Mouse (Mus musculus) liver, postnatal 0 days (tissue): Measurements from ENCODE around the gene Gfpt2. TPM values are rescaled to one million over a fixed set of nuclear protein-coding genes. Genes with fewer than 3 reads are reported as not detected.
"Not testable (repeated sequence)": the region's sequence is repeated elsewhere in the genome, so short reads cannot be mapped to it uniquely, and the experiment has no call there.

Experiments
- ATAC-seq: fragments of 200-750 bp; cut with Nextera tagmentation; 2 replicates; pipeline ENCODE4 v1.8.0; 2017; ENCODE audit warnings: mild to moderate bottlenecking, moderate library complexity
- DNase-seq: peaks from one replicate; pipeline ENCODE4 v3.0.0-alpha.2; 2016
- H3K27ac ChIP-seq: fragments of 300-500 bp; sonication (generic); 2 replicates; pipeline ENCODE4 v1.5.1; 2014; ENCODE audit warnings: antibody characterized with exemption, moderate library complexity, mild to moderate bottlenecking, low read depth
- H3K27me3 ChIP-seq: fragments of 300-500 bp; sonication (generic); 2 replicates; pipeline ENCODE4 v1.6.1; 2014; ENCODE audit warnings: low read length, control low read depth, mixed read lengths; ENCODE audit not compliant: insufficient read depth
- H3K36me3 ChIP-seq: fragments of 300-500 bp; sonication (generic); replicated peaks from 2 replicates; pipeline ENCODE4 v1.6.1; 2014; ENCODE audit warnings: mild to moderate bottlenecking, control low read depth, low read length, moderate library complexity, mixed read lengths; ENCODE audit not compliant: insufficient read depth
- H3K4me1 ChIP-seq: fragments of 300-500 bp; sonication (generic); 2 replicates; pipeline ENCODE4 v1.6.1; 2014; ENCODE audit warnings: antibody characterized with exemption, mild to moderate bottlenecking, control low read depth; ENCODE audit not compliant: insufficient read depth
- H3K4me2 ChIP-seq: fragments of 300-500 bp; sonication (generic); 2 replicates; pipeline ENCODE4 v1.6.1; 2014; ENCODE audit warnings: low read depth, mild to moderate bottlenecking, low read length, moderate library complexity, mixed read lengths
- H3K4me3 ChIP-seq: fragments of 300-500 bp; sonication (generic); 2 replicates; pipeline ENCODE4 v1.5.1; 2014; ENCODE audit warnings: low read depth, low read length
- H3K9ac ChIP-seq: fragments of 300-500 bp; sonication (generic); replicated peaks from 2 replicates; pipeline ENCODE4 v1.6.1; 2014; ENCODE audit warnings: mild to moderate bottlenecking, moderate library complexity
- H3K9me3 ChIP-seq: fragments of 300-500 bp; sonication (generic); 2 replicates; pipeline ENCODE4 v1.6.1; 2016; ENCODE audit warnings: mild to moderate bottlenecking, control low read depth, low read length, mixed read lengths
- CTCF ChIP-seq: sonication (generic); IDR thresholded peaks from 2 replicates; pipeline ENCODE4 v1.5.1; 2016; ENCODE audit warnings: antibody characterized with exemption, low read depth
- EP300 ChIP-seq: IDR thresholded peaks from 2 replicates; pipeline ENCODE4 v1.6.1; 2016; ENCODE audit warnings: antibody characterized with exemption, low read depth, mild to moderate bottlenecking
- WGBS: fragments of 180-500 bp; shearing (Covaris S2); extraction: QIAGEN DNeasy Blood & Tissue Kit; methylation state at CpG from one replicate; pipeline ENCODE4 v1.1.7; 2014; ENCODE audit not compliant: insufficient replicate concordance; 5-methylcytosine and 5-hydroxymethylcytosine counted together
- polyA plus RNA-seq: library from polyadenylated mRNA; unstranded; fragments of >200 nt; fragmentation: Nextera tagmentation; extraction: Ambion mirVana; gene quantifications from 2 replicates; pipeline ENCODE4 v1.2.1, GENCODE M21; 2015

Gfpt2 gene
- polyA plus RNA-seq, 1 experiment from 2014 or later: 0.81 TPM

- no peak overlapping the region for H3K27ac ChIP-seq
- TF ChIP-seq CTCF: no peak
- no peak for TF ChIP-seq EP300
- 57% methylated on average over 3 of the region's 3 CpGs for WGBS
- no peak overlapping the region for H3K4me3 ChIP-seq
- no peaks in the 10 kb centered on the region for H3K4me1 ChIP-seq
- ATAC-seq: no peak
- H3K9ac ChIP-seq: no peak overlapping the region
- H3K27me3 ChIP-seq: no peaks in the 10 kb centered on the region
- H3K9me3 ChIP-seq: no peaks in the 10 kb centered on the region
- H3K4me2 ChIP-seq: no peak overlapping the region
- no peak for DNase-seq
- H3K36me3 ChIP-seq: no peaks in the 10 kb centered on the region
These were observed 12.2 kb downstream of the Gfpt2 start for GRCm38 (mm10) chr11:49806218-49806617.

- Histone ChIP-seq H3K36me3 (no peaks in the 10 kb centered on the region), H3K4me1 (peaks cover 2% of the 10 kb centered on the region; the same call in 1 of the 2 replicates), H3K4me3 (no peak overlapping the region), H3K4me2 (no peak overlapping the region), H3K9ac (no peak overlapping the region), H3K9me3 (no peaks in the 10 kb centered on the region), H3K27me3 (no peaks in the 10 kb centered on the region), H3K27ac (no peak overlapping the region)
- DNase-seq (no peak), ATAC-seq (no peak)
- TF ChIP-seq EP300 (no peak), CTCF (no peak)
- WGBS: 91% methylated on average over 9 of the region's 9 CpGs
These were observed 15.0 kb downstream of the Gfpt2 start for GRCm38 (mm10) chr11:49808946-49809345.

GRCm38 (mm10) chr11:49810696-49811095 lies 16.7 kb downstream of the Gfpt2 start:
- not testable (repeated sequence) for H3K4me2 ChIP-seq, H3K27me3 ChIP-seq, H3K4me1 ChIP-seq, ATAC-seq, H3K9ac ChIP-seq, H3K27ac ChIP-seq, H3K4me3 ChIP-seq, H3K9me3 ChIP-seq, H3K36me3 ChIP-seq, DNase-seq
- 59% methylated on average over 7 of the region's 7 CpGs for WGBS

GRCm38 (mm10) chr11:49811099-49811541 lies 17.1 kb downstream of the Gfpt2 start:
- Histone ChIP-seq H3K4me1 (peaks cover 2% of the 10 kb centered on the region; the same call in 1 of the 2 replicates), H3K4me2 (no peak overlapping the region), H3K9me3 (no peaks in the 10 kb centered on the region), H3K27me3 (no peaks in the 10 kb centered on the region), H3K27ac (no peak overlapping the region), H3K9ac (no peak overlapping the region), H3K36me3 (no peaks in the 10 kb centered on the region), H3K4me3 (no peak overlapping the region)
- DNase-seq: peak; percentile 31
- TF ChIP-seq EP300: peak; percentile 50; the same call in 1 of the 2 replicates
- TF ChIP-seq CTCF: no peak
- 41% methylated on average over 8 of the region's 8 CpGs for WGBS
- ATAC-seq: peak; percentile 84

GRCm38 (mm10) chr11:49811879-49812278 lies 17.9 kb downstream of the Gfpt2 start:
- DNase-seq (no peak), ATAC-seq (peak; percentile 57)
- Histone ChIP-seq H3K4me2 (0 out of 2 replicates have a peak overlapping the region, but pooled peaks have one; percentile 13), H3K27me3 (no peaks in the 10 kb centered on the region), H3K9ac (no peak overlapping the region), H3K4me3 (no peak overlapping the region), H3K27ac (peak overlapping the region; percentile 16; the same call in 1 of the 2 replicates), H3K36me3 (no peaks in the 10 kb centered on the region), H3K9me3 (no peaks in the 10 kb centered on the region), H3K4me1 (peaks cover 2% of the 10 kb centered on the region; the same call in 1 of the 2 replicates)
- WGBS: 47% methylated on average over 8 of the region's 8 CpGs
- TF ChIP-seq CTCF (no peak), EP300 (peak; percentile 34; the same call in 1 of the 2 replicates)

- 83% methylated on average over 15 of the region's 15 CpGs for WGBS
- no peaks in the 10 kb centered on the region for H3K27me3 ChIP-seq
These were observed 25.0 kb downstream of the Gfpt2 start for GRCm38 (mm10) chr11:49818869-49819566.

More at GRCm38 (mm10) chr11:49818869-49819566, 25.0 kb downstream of the Gfpt2 start:
- H3K36me3 ChIP-seq: no peaks in the 10 kb centered on the region
- H3K27ac ChIP-seq: no peak overlapping the region
- ATAC-seq (no peak), DNase-seq (no peak)
- H3K4me2 ChIP-seq: no peak overlapping the region
- H3K9me3 ChIP-seq: no peaks in the 10 kb centered on the region
- no peak overlapping the region for H3K9ac ChIP-seq
- TF ChIP-seq CTCF (no peak), EP300 (no peak)
- H3K4me1 ChIP-seq: no peaks in the 10 kb centered on the region
- H3K4me3 ChIP-seq: no peak overlapping the region
